In the genomic region with DNA sequence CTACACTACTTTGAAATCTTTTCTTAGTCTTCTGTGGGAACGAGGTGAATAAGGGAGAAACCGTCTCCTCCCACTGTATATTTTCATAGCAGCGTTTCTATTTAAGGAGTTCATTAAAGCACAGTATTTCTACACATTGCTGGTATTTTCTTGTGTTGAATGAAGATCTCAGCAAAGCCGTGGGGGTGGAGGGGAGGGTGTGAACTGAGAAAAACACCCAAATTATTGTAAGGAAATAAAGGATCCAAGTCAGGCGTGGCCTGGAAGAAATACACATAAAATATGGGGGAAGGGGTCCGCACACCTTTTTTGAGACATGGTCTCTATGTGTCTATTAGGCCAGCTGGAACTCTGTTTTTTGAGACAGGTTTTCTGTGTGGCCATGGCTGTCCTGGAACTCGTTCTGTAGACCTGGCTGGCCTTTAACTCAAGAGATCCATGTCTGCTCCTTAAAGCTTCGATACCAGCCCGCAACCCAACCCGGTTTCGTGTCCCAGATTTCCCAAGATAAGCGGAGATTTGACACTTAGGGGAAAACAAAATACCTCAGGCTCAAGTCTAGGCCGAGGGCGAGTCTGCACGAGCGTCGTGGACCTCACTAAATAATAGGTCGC, we compare ENCODE assay signal across 8 mouse cellular contexts. TPM values are rescaled to one million over a fixed set of nuclear protein-coding genes. Genes with fewer than 3 reads are reported as not detected.
DNase-seq lines count a peak whose midpoint lies in the region; ATAC-seq and TF ChIP-seq lines count a peak whose summit lies in the region.

No protein-coding gene starts in this region.

- peak overlapping the region; percentile 95 for H3K9ac ChIP-seq in neural tube, embryonic 11.5 days (ENCODE audit: low read length)
- H3K9ac ChIP-seq in limb, embryonic 14.5 days (ENCODE audit: low read depth, low read length, severe bottlenecking) = peak overlapping the region; percentile 71
- peak overlapping the region; percentile 79 for H3K9ac ChIP-seq in stomach, embryonic 16.5 days (ENCODE audit: low read length)

- no peak for TF ChIP-seq POLR2A in cerebellum, adult 2 months (IDR thresholded peaks at IDR 0.05; ENCODE audit: borderline replicate concordance, insufficient read depth, low read length)
- no peak for TF ChIP-seq POLR2A in limb, embryonic 14.5 days (IDR thresholded peaks at IDR 0.05; ENCODE audit: borderline replicate concordance, extremely low read depth, insufficient read depth, insufficient read length)

- no peak for TF ChIP-seq CTCF in cerebellum, adult 2 months (IDR thresholded peaks at IDR 0.05; ENCODE audit: borderline replicate concordance, insufficient read depth, low read depth, low read length)

- peak overlapping the region; percentile 99 for H3K4me3 ChIP-seq in cerebellum, adult 2 months (replicated peaks; ENCODE audit: insufficient read depth, low read depth, low read length)
- H3K4me3 ChIP-seq in neural tube, embryonic 11.5 days (ENCODE audit: low read depth, low read length) = peak overlapping the region; percentile 94
- peak overlapping the region; percentile 90 for H3K4me3 ChIP-seq in limb, embryonic 14.5 days (replicated peaks; ENCODE audit: low read length)
- peak overlapping the region; percentile 89 for H3K4me3 ChIP-seq in stomach, embryonic 16.5 days (replicated peaks; ENCODE audit: low read length)

- no peak for DNase-seq in cerebellum, adult 2 months
- no peak for DNase-seq in cerebellum, postnatal 25 days
- DNase-seq in neural tube, embryonic 11.5 days (ENCODE audit: low spot score) = no peak
- no peak for DNase-seq in neural tube, embryonic 10.5 days (ENCODE audit: extremely low spot score, low spot score)
- DNase-seq in limb, embryonic 14.5 days (ENCODE audit: low spot score) = no peak
- no peak for DNase-seq in adrenal gland, adult 8-10 months
- no peak for DNase-seq in kidney, postnatal 36 days

- H3K4me2 ChIP-seq in neural tube, embryonic 11.5 days (ENCODE audit: low read depth) = peak overlapping the region; percentile 94
- peak overlapping the region; percentile 57 for H3K4me2 ChIP-seq in limb, embryonic 14.5 days (replicated peaks; ENCODE audit: low read depth, low read length, severe bottlenecking)
- peak overlapping the region; percentile 71 for H3K4me2 ChIP-seq in stomach, embryonic 16.5 days (ENCODE audit: low read depth, low read length)

- H3K9me3 ChIP-seq in neural tube, embryonic 11.5 days (ENCODE audit: control insufficient read depth, low read length) = no peaks in the 10 kb centered on the region
- H3K9me3 ChIP-seq in limb, embryonic 14.5 days (ENCODE audit: control insufficient read depth, low read length) = no peaks in the 10 kb centered on the region
- H3K9me3 ChIP-seq in stomach, embryonic 16.5 days (replicated peaks; ENCODE audit: control insufficient read depth, low read length) = no peaks in the 10 kb centered on the region

- peaks cover 10% of the 10 kb centered on the region for H3K4me1 ChIP-seq in cerebellum, adult 2 months (ENCODE audit: control insufficient read depth, insufficient read depth, low read length)
- peaks cover 12% of the 10 kb centered on the region for H3K4me1 ChIP-seq in neural tube, embryonic 11.5 days (ENCODE audit: control insufficient read depth, insufficient read depth, low read length)
- peaks cover 12% of the 10 kb centered on the region for H3K4me1 ChIP-seq in limb, embryonic 14.5 days (ENCODE audit: control insufficient read depth, insufficient read depth, low read length)
- peaks cover 15% of the 10 kb centered on the region for H3K4me1 ChIP-seq in stomach, embryonic 16.5 days (ENCODE audit: control insufficient read depth, insufficient read depth, low read length)

- H3K27me3 ChIP-seq in cerebellum, adult 2 months (ENCODE audit: control insufficient read depth, insufficient read depth, low read length) = no peaks in the 10 kb centered on the region
- no peaks in the 10 kb centered on the region for H3K27me3 ChIP-seq in neural tube, embryonic 11.5 days (ENCODE audit: control insufficient read depth, insufficient read depth, low read length)
- no peaks in the 10 kb centered on the region for H3K27me3 ChIP-seq in limb, embryonic 14.5 days (ENCODE audit: control insufficient read depth, insufficient read depth, low read length)
- no peaks in the 10 kb centered on the region for H3K27me3 ChIP-seq in stomach, embryonic 16.5 days (ENCODE audit: control insufficient read depth, insufficient read depth, low read length)

- 16% methylated on average over 18 of the region's 18 CpGs for WGBS in cerebellum, adult 2 months
- 25% methylated on average over 18 of the region's 18 CpGs for WGBS in neural tube, embryonic 11.5 days
- WGBS in limb, embryonic 14.5 days = 17% methylated on average over 18 of the region's 18 CpGs
- 15% methylated on average over 18 of the region's 18 CpGs for WGBS in stomach, embryonic 16.5 days

- no peaks in the 10 kb centered on the region for H3K36me3 ChIP-seq in neural tube, embryonic 11.5 days (ENCODE audit: control insufficient read depth, insufficient read depth, low read length)
- peaks cover 41% of the 10 kb centered on the region for H3K36me3 ChIP-seq in limb, embryonic 14.5 days (ENCODE audit: control insufficient read depth, insufficient read depth, low read length)
- H3K36me3 ChIP-seq in stomach, embryonic 16.5 days (ENCODE audit: control insufficient read depth, insufficient read depth, low read length) = peaks cover 17% of the 10 kb centered on the region; the same call in 1 of the 2 replicates

- H3K27ac ChIP-seq in cerebellum, adult 2 months (ENCODE audit: insufficient read depth, low read length) = peak overlapping the region; percentile 95
- H3K27ac ChIP-seq in neural tube, embryonic 11.5 days (ENCODE audit: low read depth, low read length) = peak overlapping the region; percentile 97
- H3K27ac ChIP-seq in limb, embryonic 14.5 days (replicated peaks; ENCODE audit: low read depth, low read length) = peak overlapping the region; percentile 97
- peak overlapping the region; percentile 99 for H3K27ac ChIP-seq in stomach, embryonic 16.5 days (ENCODE audit: low read length)

- ATAC-seq in neural tube, embryonic 11.5 days (ENCODE audit: insufficient read depth, low FRiP score, low TSS enrichment) = no peak
- peak; percentile 12; the same call in 1 of the 2 replicates for ATAC-seq in limb, embryonic 14.5 days (ENCODE audit: low FRiP score, low read depth)
- ATAC-seq in stomach, embryonic 16.5 days (ENCODE audit: insufficient read depth, low FRiP score) = peak; percentile 8; the same call in 1 of the 2 replicates

RNA-seq across cellular contexts. Expression of a gene that starts 0.4 kb away (rescaled TPM):
- polyA plus RNA-seq in cerebellum, adult 2 months (2012; rRNA removed) = 59.5 and 66.4 TPM in 2 replicates
- 233 TPM in 2 replicates for polyA plus RNA-seq in neural tube, embryonic 11.5 days (2014; fragmentation: Nextera tagmentation; extraction: Ambion mirVana)
- polyA plus RNA-seq in limb, embryonic 14.5 days (2012; rRNA removed) = 126 and 185 TPM in 2 replicates
- 173 and 179 TPM in 2 replicates for polyA plus RNA-seq in limb, embryonic 14.5 days (2014; fragmentation: Nextera tagmentation; extraction: Ambion mirVana)
- polyA plus RNA-seq in stomach, embryonic 16.5 days (2015; fragmentation: Nextera tagmentation; extraction: Ambion mirVana) = 124 and 125 TPM in 2 replicates
- total RNA-seq in adrenal gland, adult 8-10 months (2022) = 10 to 100 TPM; 46.8 to 59.3 (median 50.8) TPM

RNA-seq across cellular contexts. Expression of a gene that starts 9.3 kb away (rescaled TPM):
- 399 and 405 TPM in 2 replicates for polyA plus RNA-seq in cerebellum, adult 2 months (2012; rRNA removed)
- polyA plus RNA-seq in neural tube, embryonic 11.5 days (2014; fragmentation: Nextera tagmentation; extraction: Ambion mirVana) = 14.1 and 14.5 TPM in 2 replicates
- polyA plus RNA-seq in limb, embryonic 14.5 days (2012; rRNA removed) = 13.2 and 13.8 TPM in 2 replicates
- polyA plus RNA-seq in limb, embryonic 14.5 days (2014; fragmentation: Nextera tagmentation; extraction: Ambion mirVana) = 3.6 and 3.8 TPM in 2 replicates
- polyA plus RNA-seq in stomach, embryonic 16.5 days (2015; fragmentation: Nextera tagmentation; extraction: Ambion mirVana) = 4.1 and 4.4 TPM in 2 replicates
- total RNA-seq in adrenal gland, adult 8-10 months (2022) = 10 to 100 TPM in 3 of 4 experiments, 1 to 10 TPM in 1; 9.4 to 16.7 (median 13.6) TPM

RNA-seq across cellular contexts. Expression of a gene that starts 9.9 kb away (rescaled TPM):
- polyA plus RNA-seq in cerebellum, adult 2 months (2012; rRNA removed) = 22.5 and 24.4 TPM in 2 replicates
- polyA plus RNA-seq in neural tube, embryonic 11.5 days (2014; fragmentation: Nextera tagmentation; extraction: Ambion mirVana) = 7.1 and 11.7 TPM in 2 replicates
- polyA plus RNA-seq in limb, embryonic 14.5 days (2012; rRNA removed) = 42.9 and 44.9 TPM in 2 replicates
- polyA plus RNA-seq in limb, embryonic 14.5 days (2014; fragmentation: Nextera tagmentation; extraction: Ambion mirVana) = 27.5 and 34.1 TPM in 2 replicates
- polyA plus RNA-seq in stomach, embryonic 16.5 days (2015; fragmentation: Nextera tagmentation; extraction: Ambion mirVana) = 19.4 and 21.2 TPM in 2 replicates
- total RNA-seq in adrenal gland, adult 8-10 months (2022) = 10 to 100 TPM; 14.7 to 70.7 (median 43.7) TPM

RNA-seq across cellular contexts. Expression of a gene that starts 47.8 kb away (rescaled TPM):
- polyA plus RNA-seq in cerebellum, adult 2 months (2012; rRNA removed) = 47.0 and 47.8 TPM in 2 replicates
- polyA plus RNA-seq in neural tube, embryonic 11.5 days (2014; fragmentation: Nextera tagmentation; extraction: Ambion mirVana) = 63.3 and 70.4 TPM in 2 replicates
- polyA plus RNA-seq in limb, embryonic 14.5 days (2012; rRNA removed) = 38.8 and 43.9 TPM in 2 replicates
- polyA plus RNA-seq in limb, embryonic 14.5 days (2014; fragmentation: Nextera tagmentation; extraction: Ambion mirVana) = 47.7 and 60.2 TPM in 2 replicates
- 46.8 and 50.0 TPM in 2 replicates for polyA plus RNA-seq in stomach, embryonic 16.5 days (2015; fragmentation: Nextera tagmentation; extraction: Ambion mirVana)
- total RNA-seq in adrenal gland, adult 8-10 months (2022) = 10 to 100 TPM; 24.2 to 48.0 (median 33.0) TPM

RNA-seq across cellular contexts. Expression of a gene that starts 48.0 kb away (rescaled TPM):
- 2.0 and 3.5 TPM in 2 replicates for polyA plus RNA-seq in cerebellum, adult 2 months (2012; rRNA removed)
- polyA plus RNA-seq in neural tube, embryonic 11.5 days (2014; fragmentation: Nextera tagmentation; extraction: Ambion mirVana) = 2.4 TPM in 1 of 2 replicates, not detected in the other
- 1.7 and 2.7 TPM in 2 replicates for polyA plus RNA-seq in limb, embryonic 14.5 days (2012; rRNA removed)
- polyA plus RNA-seq in limb, embryonic 14.5 days (2014; fragmentation: Nextera tagmentation; extraction: Ambion mirVana) = 0.99 and 1.3 TPM in 2 replicates
- polyA plus RNA-seq in stomach, embryonic 16.5 days (2015; fragmentation: Nextera tagmentation; extraction: Ambion mirVana) = 0.92 TPM in 1 of 2 replicates, not detected in the other
- 1 to 10 TPM; 4.8 to 9.2 (median 9.0) TPM for total RNA-seq in adrenal gland, adult 8-10 months (2022)

Comparison
In these comparisons a context has a peak if more than half of its experiments do, and no peak if none do; other contexts are left out.
1. RNA of a gene that starts 9.3 kb away (polyA plus RNA-seq): 399 to 405 TPM in cerebellum, adult 2 months; 14.1 to 14.5 TPM in neural tube, embryonic 11.5 days, 3.6 to 13.8 TPM in limb, embryonic 14.5 days and 4.1 to 4.4 TPM in stomach, embryonic 16.5 days; every median in the first group is over 10 times any median in the second.
2. Peak in every context shown above with its lines, with median percentiles within 50 percentile points of each other: H3K27ac ChIP-seq, H3K4me3 ChIP-seq, H3K4me2 ChIP-seq and H3K9ac ChIP-seq.